Mouse (Mus musculus): ENCODE results near the gene Tnfaip2. TPM values are rescaled to one million over a fixed set of nuclear protein-coding genes. Genes with fewer than 3 reads are reported as not detected.
A peak's percentile ranks its signal among the peaks of the same experiment; 100 is the strongest.

Tnfaip2 gene
- polyA plus RNA-seq, 1 experiment from 2014 or later, result 12.0 TPM

DNA sequence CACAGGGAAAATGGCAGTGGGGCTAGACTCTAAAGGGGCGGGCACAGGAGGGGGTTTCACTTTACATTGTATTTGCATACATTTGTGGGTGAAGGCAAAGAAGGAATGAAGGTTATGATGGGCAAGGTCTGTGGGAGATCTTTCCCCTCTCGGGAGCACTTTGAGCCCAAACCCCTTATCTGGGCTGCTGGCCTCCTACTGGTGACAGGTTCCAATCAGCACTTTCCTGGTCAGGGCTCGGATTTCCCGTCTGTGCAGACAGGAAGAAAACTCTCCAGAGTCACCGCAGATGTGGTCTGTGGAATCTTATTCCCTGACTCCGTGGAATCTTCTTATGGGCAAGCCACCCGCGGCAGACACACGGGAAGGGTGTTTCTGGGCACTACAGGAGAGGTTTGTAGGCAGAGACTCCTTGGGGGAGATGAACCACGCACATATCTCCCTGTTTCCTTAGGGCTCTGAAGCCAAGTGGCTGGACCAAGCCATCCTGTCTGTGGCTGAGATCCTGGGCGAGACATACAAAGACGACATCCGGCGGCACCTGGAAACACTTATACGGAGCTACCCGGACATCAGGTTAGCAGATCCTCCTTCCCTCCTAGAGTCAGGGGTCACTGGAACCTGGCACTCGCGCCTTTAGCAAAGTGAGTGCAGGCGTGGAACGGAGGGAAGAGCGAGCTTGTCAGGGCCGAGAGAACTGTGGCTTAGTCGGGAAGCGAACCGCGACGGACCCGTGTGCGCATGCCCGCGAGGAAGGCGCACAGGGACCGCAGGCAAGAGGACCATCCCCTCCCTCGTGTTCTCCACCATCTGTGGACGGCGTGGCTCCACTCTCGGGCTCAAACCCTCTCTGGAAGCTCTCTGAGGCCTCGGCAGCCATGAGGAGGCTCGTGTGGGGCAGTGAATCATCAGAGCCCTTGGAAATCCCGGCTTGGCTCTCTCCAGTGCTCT, 13.0 kb upstream of the Tnfaip2 start:
- Histone ChIP-seq H3K4me3 (peak overlapping the region; percentile 51), H3K4me2 (peak overlapping the region; percentile 90), H3K36me3 (no peaks in the 10 kb centered on the region), H3K9ac (peak overlapping the region; percentile 70), H3K27me3 (replicated peaks) (peaks cover 80% of the 10 kb centered on the region), H3K9me3 (replicated peaks) (no peaks in the 10 kb centered on the region), H3K27ac (ENCODE audit: poor library complexity, severe bottlenecking) (peak overlapping the region; percentile 64), H3K4me1 (replicated peaks) (peaks cover 74% of the 10 kb centered on the region)
- ATAC-seq (ENCODE audit: insufficient number of reproducible peaks, low FRiP score), result no peak
- under 1% methylated on average over 40 of the region's 40 CpGs for WGBS

DNA sequence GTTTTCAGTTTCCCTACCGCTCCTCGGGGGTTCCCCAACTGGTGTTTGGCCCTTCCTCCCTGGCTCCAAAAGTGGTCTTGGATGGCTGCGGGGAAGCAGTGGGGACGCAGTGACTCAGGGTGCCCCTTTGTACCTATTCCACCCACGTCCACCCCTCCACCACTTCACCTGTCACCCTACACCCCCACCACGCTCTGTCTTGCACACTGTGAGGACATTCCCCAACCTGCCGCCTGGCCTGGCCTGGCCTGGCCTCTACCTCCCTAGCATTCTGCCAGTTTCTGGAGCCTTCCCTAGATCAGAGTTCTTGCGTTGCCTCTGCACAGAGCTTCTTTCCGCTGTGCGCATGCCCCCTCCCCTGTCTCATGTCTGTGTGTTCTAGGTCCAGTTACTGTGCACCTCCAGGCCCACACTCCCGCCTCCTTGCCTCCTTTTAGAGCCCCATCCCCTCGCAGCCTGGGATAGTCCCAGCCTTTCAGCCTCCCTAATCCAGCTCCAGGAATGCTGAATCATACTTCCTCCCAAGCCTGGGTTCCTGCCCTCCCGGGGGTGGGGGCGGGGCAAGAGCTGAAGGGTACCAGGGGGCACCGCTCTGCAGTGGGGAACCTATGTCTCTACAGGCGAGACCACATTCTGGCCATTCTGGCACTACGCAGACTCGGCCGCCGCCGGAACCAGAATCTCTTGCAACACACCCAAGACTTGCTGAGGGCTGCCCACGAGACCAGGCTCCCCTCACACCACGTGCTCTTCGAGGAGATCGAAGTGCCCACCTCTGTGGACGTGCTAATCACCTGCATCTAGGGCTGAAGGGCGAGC, 12.0 kb upstream of the Tnfaip2 start:
- 10% methylated on average over 27 of the region's 27 CpGs for WGBS
- H3K4me3 ChIP-seq, result peak overlapping the region; percentile 51
- peaks cover 76% of the 10 kb centered on the region for H3K27me3 ChIP-seq (replicated peaks)
- peak overlapping the region; percentile 70 for H3K9ac ChIP-seq
- H3K4me2 ChIP-seq, result peak overlapping the region; percentile 90
- peaks cover 84% of the 10 kb centered on the region for H3K4me1 ChIP-seq (replicated peaks)
- H3K36me3 ChIP-seq, result no peaks in the 10 kb centered on the region
- no peaks in the 10 kb centered on the region for H3K9me3 ChIP-seq (replicated peaks)
- no peak for ATAC-seq (ENCODE audit: insufficient number of reproducible peaks, low FRiP score)
- H3K27ac ChIP-seq (ENCODE audit: poor library complexity, severe bottlenecking), result peak overlapping the region; percentile 64

DNA sequence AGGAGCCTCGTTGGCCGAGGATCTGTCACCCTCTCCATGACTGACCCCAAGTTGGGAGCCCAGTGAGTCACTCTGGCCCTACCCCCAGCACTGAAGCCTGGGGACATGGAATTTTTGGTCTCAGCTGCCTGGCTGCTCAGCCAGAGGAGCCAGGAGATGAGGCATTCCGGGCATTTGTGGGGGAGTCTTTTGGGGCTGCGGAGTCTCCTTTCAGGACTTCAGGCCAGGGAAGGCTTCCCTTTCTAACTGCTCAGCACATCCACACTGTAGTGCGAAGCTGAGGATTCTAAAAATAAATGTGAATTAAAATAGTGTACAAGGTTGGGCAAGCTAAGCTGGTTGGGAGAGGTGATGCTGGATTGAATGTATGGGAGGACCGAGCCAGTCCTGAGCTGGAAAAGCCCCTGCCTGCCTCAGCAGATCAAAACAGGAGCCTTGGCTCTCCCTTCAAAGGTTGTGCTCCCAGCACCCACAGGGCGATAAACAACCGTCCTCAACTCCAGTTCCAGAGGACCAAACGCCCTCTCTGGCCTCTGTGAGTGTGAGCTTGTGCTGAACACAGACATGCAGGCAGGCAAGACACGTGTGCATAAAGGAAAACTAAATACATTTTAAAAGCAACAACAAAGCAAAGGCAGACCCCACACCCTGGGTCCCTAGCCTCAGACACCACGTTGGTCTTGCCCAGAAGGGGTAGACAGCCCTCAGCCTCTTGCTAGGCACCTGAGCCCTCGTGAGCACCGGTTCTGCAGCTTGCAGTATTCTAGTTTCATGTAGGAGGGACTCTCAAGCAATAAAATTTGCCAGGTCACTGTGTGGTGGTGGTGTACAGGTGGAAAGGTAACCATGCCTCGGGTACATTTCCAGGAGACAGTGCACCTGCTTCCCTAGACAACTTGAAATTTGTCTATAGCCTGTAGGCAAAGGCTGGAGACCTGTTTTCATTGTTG, 11.1 kb upstream of the Tnfaip2 start:
- peak overlapping the region; percentile 61; the same call in 1 of the 2 replicates for H3K27ac ChIP-seq (ENCODE audit: poor library complexity, severe bottlenecking)
- ATAC-seq (ENCODE audit: insufficient number of reproducible peaks, low FRiP score), result no peak
- peaks cover 70% of the 10 kb centered on the region for H3K27me3 ChIP-seq (replicated peaks)
- H3K4me2 ChIP-seq, result peak overlapping the region; percentile 90
- no peak overlapping the region for H3K4me3 ChIP-seq
- no peaks in the 10 kb centered on the region for H3K36me3 ChIP-seq
- peak overlapping the region; percentile 10; the same call in 1 of the 2 replicates for H3K9ac ChIP-seq
- H3K4me1 ChIP-seq (replicated peaks), result peaks cover 84% of the 10 kb centered on the region
- WGBS, result 30% methylated on average over 14 of the region's 14 CpGs
- H3K9me3 ChIP-seq (replicated peaks), result no peaks in the 10 kb centered on the region

DNA sequence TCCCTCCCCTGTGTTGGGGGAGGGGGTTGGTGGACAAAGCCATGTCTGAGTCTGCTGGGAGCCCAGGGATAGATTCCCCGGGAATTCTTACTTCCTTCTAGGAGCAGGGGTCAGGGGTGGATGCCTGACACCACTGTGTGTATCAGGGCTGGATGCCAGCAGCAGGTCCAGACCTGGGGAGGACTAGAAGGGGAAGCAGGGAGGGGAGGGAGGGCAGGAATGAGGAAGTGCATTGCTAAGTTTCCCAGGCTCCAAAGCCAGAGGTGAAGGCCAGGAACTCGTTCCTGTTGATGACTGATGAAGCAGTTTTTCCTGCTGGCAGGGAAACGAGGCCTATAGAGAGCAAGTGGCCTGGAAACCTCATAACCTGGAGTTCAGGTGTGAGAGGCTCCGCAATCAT, 10.2 kb upstream of the Tnfaip2 start:
- Histone ChIP-seq H3K27me3 (replicated peaks) (peaks cover 77% of the 10 kb centered on the region), H3K4me1 (replicated peaks) (peaks cover 89% of the 10 kb centered on the region), H3K36me3 (no peaks in the 10 kb centered on the region), H3K9me3 (replicated peaks) (no peaks in the 10 kb centered on the region), H3K9ac (no peak overlapping the region), H3K27ac (ENCODE audit: poor library complexity, severe bottlenecking) (peak overlapping the region; percentile 61), H3K4me2 (no peak overlapping the region), H3K4me3 (no peak overlapping the region)
- peak; percentile 10; the same call in 1 of the 2 replicates for ATAC-seq (ENCODE audit: insufficient number of reproducible peaks, low FRiP score)
- WGBS, result 37% methylated on average over 4 of the region's 4 CpGs

DNA sequence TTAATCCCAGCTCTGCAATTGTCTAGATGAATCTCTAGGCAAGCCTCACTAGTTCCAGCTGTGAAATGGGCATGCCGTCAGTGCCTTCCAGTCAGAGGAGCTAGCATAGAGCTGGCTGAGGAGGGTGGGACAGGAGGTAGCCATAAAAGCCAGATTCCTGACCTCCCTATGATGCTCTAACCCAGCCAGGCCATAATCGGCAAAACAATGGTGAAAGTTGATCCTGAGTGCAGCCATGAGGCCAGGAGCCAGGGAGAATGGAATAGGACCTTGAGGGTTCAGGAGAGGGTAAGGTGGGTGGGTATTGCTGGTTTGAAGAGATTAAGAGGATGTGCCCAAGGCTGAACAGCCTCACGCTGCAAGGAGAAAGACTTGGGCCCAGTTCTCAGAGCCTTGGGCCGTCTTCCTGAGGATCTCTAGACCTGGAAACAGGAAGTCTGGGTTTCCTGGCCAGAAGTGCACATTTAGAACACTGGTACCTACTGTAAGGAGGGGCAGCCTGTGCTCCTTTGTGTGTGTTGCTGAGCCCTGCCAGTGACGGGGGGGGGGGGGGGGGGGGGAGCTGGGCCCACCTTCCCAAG, 9.4 kb upstream of the Tnfaip2 start:
- peaks cover 92% of the 10 kb centered on the region for H3K4me1 ChIP-seq (replicated peaks)
- no peak overlapping the region for H3K4me3 ChIP-seq
- no peak for ATAC-seq (ENCODE audit: insufficient number of reproducible peaks, low FRiP score)
- H3K9me3 ChIP-seq (replicated peaks), result no peaks in the 10 kb centered on the region
- no peak overlapping the region for H3K4me2 ChIP-seq
- H3K36me3 ChIP-seq, result no peaks in the 10 kb centered on the region
- H3K9ac ChIP-seq, result no peak overlapping the region
- peaks cover 77% of the 10 kb centered on the region for H3K27me3 ChIP-seq (replicated peaks)
- peak overlapping the region; percentile 76 for H3K27ac ChIP-seq (ENCODE audit: poor library complexity, severe bottlenecking)
- WGBS, result 50% methylated on average over 5 of the region's 5 CpGs

DNA sequence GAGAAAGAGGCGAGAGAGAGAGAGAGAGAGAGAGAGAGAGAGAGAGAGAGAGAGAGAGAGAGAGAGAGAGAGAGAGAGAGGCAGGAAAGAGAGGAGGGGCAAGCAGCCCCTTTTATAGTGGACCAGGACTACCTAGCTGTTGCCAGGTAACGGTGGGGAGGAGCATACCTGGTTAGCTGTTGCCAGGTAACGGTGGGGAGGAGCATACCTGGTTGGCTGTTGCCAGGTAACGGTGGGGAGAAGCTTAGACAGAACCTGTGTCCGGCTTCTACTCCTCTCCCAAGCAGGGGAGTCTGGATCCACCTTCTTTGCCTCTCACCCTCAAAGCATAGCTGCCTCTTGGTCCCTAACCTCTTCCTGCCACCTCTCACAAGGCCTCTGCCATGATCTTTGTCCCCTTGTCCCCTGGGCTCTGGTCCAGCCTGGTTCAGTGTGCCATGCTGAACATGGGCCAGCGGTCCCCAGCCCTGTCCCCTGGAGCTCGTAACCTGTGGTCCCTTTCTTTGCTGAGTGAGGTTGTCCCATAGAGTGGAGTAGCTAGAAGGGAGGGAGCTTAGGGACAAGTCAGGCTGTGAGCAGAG, 8.0 kb upstream of the Tnfaip2 start:
- H3K27ac ChIP-seq (ENCODE audit: poor library complexity, severe bottlenecking), result peak overlapping the region; percentile 76
- WGBS, result 49% methylated on average over 7 of the region's 7 CpGs
- no peaks in the 10 kb centered on the region for H3K36me3 ChIP-seq
- H3K4me2 ChIP-seq, result peak overlapping the region; percentile 33
- H3K4me1 ChIP-seq (replicated peaks), result peaks cover 78% of the 10 kb centered on the region
- H3K27me3 ChIP-seq (replicated peaks), result peaks cover 78% of the 10 kb centered on the region
- ATAC-seq (ENCODE audit: insufficient number of reproducible peaks, low FRiP score), result no peak
- H3K4me3 ChIP-seq, result no peak overlapping the region
- no peaks in the 10 kb centered on the region for H3K9me3 ChIP-seq (replicated peaks)
- H3K9ac ChIP-seq, result no peak overlapping the region

DNA sequence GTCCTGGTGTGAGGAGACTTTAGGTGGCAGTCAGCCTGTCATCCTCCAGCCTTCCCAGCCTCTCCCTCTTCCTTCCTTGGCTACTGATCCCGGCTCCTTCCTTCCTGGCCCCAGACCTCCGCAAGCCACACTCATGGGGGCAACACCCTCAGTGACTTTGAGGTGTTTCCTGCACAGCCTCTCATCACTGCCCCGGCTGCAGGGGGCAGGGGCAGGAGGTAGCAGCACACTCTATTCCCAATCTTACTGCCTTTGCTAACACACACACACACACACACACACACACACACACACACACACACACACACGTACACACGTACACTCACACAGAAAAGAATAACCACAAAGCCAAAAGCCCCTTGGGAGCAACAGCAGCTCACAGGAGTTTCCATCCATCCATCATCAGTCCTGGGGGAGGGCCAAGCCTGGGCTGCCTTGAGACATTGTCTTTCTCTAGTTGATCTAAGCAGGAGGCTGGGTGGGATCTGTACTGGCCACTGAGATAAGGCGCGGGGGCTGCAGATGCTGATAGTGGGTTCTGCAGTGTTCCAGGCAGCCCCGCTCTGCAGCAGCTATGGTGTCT, 7.4 kb upstream of the Tnfaip2 start:
- H3K27ac ChIP-seq (ENCODE audit: poor library complexity, severe bottlenecking), result peak overlapping the region; percentile 76
- H3K4me2 ChIP-seq, result peak overlapping the region; percentile 33
- peaks cover 77% of the 10 kb centered on the region for H3K27me3 ChIP-seq (replicated peaks)
- peak; percentile 63 for ATAC-seq (ENCODE audit: insufficient number of reproducible peaks, low FRiP score)
- 4% methylated on average over 8 of the region's 8 CpGs for WGBS
- H3K4me3 ChIP-seq, result no peak overlapping the region
- H3K4me1 ChIP-seq (replicated peaks), result peaks cover 72% of the 10 kb centered on the region
- no peaks in the 10 kb centered on the region for H3K36me3 ChIP-seq
- H3K9me3 ChIP-seq (replicated peaks), result no peaks in the 10 kb centered on the region
- H3K9ac ChIP-seq, result 0 out of 2 replicates have a peak overlapping the region, but pooled peaks have one; percentile 33

DNA sequence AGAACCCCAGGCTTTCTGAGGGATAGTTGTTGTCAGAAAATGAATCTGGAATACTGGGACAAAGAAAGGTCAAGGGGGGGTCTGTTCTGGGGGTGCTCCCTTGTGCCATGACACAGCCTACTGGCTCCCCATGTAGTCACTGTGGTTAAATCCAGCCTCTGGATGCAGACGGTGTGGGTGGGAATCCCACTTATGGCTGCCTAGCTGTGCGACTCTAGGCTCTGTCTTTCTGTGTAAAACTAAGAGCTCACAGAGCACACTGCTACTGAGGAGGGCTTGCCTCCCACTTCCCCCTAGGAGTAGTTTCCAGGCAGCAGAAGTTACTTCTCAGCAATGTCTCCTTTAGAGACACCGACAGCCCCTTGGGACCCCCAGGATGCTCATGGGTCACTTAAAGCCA, 6.1 kb upstream of the Tnfaip2 start:
- no peak overlapping the region for H3K4me2 ChIP-seq
- ATAC-seq (ENCODE audit: insufficient number of reproducible peaks, low FRiP score), result no peak
- H3K27ac ChIP-seq (ENCODE audit: poor library complexity, severe bottlenecking), result no peak overlapping the region
- no peak overlapping the region for H3K4me3 ChIP-seq
- peaks cover 59% of the 10 kb centered on the region for H3K4me1 ChIP-seq (replicated peaks)
- 0 out of 2 replicates have a peak, but pooled peaks cover 4% of the 10 kb centered on the region for H3K9me3 ChIP-seq (replicated peaks)
- H3K27me3 ChIP-seq (replicated peaks), result peaks cover 76% of the 10 kb centered on the region
- 81% methylated on average over 3 of the region's 3 CpGs for WGBS
- H3K36me3 ChIP-seq, result no peaks in the 10 kb centered on the region
- no peak overlapping the region for H3K9ac ChIP-seq

DNA sequence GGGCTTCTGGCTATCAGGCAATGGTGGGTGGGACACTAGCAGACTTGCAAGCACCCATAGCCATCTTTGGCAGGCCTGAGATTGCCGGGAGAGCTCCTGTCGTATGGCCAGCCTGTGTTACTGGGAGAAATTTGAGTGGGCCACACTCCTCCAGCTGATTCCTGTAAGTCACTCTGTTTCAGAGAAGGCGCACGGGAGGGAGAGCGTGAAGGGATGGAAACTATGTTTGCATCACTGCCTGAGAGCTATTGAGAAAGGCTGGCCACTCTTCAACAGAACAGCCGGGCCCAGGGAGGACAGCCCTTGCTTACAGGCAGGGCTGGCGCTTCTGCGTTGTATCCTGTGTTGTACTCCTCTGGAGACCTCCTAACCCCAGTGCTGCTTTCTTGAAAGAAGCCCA, 5.6 kb upstream of the Tnfaip2 start:
- 55% methylated on average over 8 of the region's 8 CpGs for WGBS
- Histone ChIP-seq H3K9ac (no peak overlapping the region), H3K4me3 (no peak overlapping the region), H3K4me1 (replicated peaks) (peaks cover 54% of the 10 kb centered on the region), H3K27me3 (replicated peaks) (peaks cover 76% of the 10 kb centered on the region), H3K4me2 (no peak overlapping the region; the same call in 1 of the 2 replicates), H3K27ac (ENCODE audit: poor library complexity, severe bottlenecking) (no peak overlapping the region), H3K36me3 (no peaks in the 10 kb centered on the region), H3K9me3 (replicated peaks) (0 out of 2 replicates have a peak, but pooled peaks cover 4% of the 10 kb centered on the region)
- no peak for ATAC-seq (ENCODE audit: insufficient number of reproducible peaks, low FRiP score)
